Mouse (Mus musculus) lung, postnatal 0 days (tissue): ENCODE results near the gene Tbccd1.

Experiments
- CTCF ChIP-seq: IDR thresholded peaks from 2 replicates; pipeline ENCODE4 v1.5.1; 2016; ENCODE audit warnings: antibody characterized with exemption, mild to moderate bottlenecking
- EP300 ChIP-seq: IDR thresholded peaks from 2 replicates; pipeline ENCODE4 v1.6.1; 2016; ENCODE audit warnings: antibody characterized with exemption, mild to moderate bottlenecking, control low read depth

GRCm38 (mm10) chr16:22839146-22839857 is 18.2 kb downstream of the Tbccd1 start:
- TF ChIP-seq CTCF, result no peak
- no peak for TF ChIP-seq EP300
